Mouse (Mus musculus) olfactory bulb, adult 2 months (tissue): ENCODE data around the gene Megf11. TPM values are rescaled to one million over a fixed set of nuclear protein-coding genes. Genes with fewer than 3 reads are reported as not detected.

ENCODE experiments used
- H3K27ac ChIP-seq: fragments of 200-500 bp; 2 replicates; pipeline ENCODE4 v1.5.1; 2012; ENCODE audit warnings: low read depth, low read length; ENCODE audit not compliant: insufficient read depth
- H3K4me1 ChIP-seq: fragments of 200-500 bp; 2 replicates; pipeline ENCODE4 v1.6.1; 2012; ENCODE audit warnings: low read length; ENCODE audit not compliant: control insufficient read depth, insufficient read depth
- H3K4me3 ChIP-seq: fragments of 200-500 bp; 2 replicates; pipeline ENCODE4 v1.5.1; 2012; ENCODE audit warnings: mild to moderate bottlenecking, low read depth, low read length, moderate library complexity; ENCODE audit not compliant: insufficient read depth
- CTCF ChIP-seq: fragments of 200-500 bp; IDR thresholded peaks from 2 replicates; pipeline ENCODE4 v1.5.1; 2012; ENCODE audit warnings: low read depth, mild to moderate bottlenecking, low read length, moderate library complexity; ENCODE audit not compliant: insufficient read depth
- POLR2A ChIP-seq: fragments of 200-500 bp; IDR thresholded peaks from 2 replicates; pipeline ENCODE4 v1.6.1; 2012; ENCODE audit warnings: mild to moderate bottlenecking, low read depth, low read length, moderate library complexity; ENCODE audit not compliant: insufficient read depth
- WGBS: fragments of 180-500 bp; shearing (Covaris S2); methylation state at CpG from one replicate; pipeline ENCODE4 v1.1.7; 2018; 5-methylcytosine and 5-hydroxymethylcytosine counted together
- polyA plus RNA-seq: library from polyadenylated mRNA; stranded (reverse); fragments of >200 nt; gene quantifications from 2 replicates; pipeline ENCODE4 v1.2.4, GENCODE M21; 2012; ENCODE audit warnings: low replicate concordance; ENCODE audit not compliant: missing spikeins, insufficient read depth, insufficient read length

Megf11 gene
- polyA plus RNA-seq, 1 experiment, result not detected

GRCm38 (mm10) chr9:64408821-64409220 lies 23.4 kb downstream of the Megf11 start:
- Histone ChIP-seq H3K4me3 (no peak overlapping the region), H3K27ac (no peak overlapping the region), H3K4me1 (no peaks in the 10 kb centered on the region)
- no peak for TF ChIP-seq POLR2A
- 64% methylated on average over 8 of the region's 8 CpGs for WGBS

DNA sequence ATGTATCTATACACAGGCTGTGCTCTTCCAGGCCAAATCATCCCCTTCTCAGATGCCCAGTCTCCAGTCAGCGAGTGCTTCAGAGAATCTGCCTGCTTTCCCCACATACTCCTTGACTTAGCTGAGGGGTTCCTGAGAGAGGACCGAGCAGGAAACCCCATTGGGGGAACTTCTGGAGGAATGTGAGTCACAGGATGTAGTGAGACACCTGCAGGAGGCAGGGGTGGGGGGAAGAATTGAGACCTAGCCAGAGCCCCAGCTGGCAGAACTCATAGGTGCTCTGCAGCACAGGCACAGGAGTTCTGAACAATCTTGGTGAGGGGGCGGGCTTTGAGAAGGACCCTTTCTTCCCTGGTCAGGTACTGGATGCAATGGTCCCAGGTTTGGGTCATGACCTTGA lies 35.0 kb downstream of the Megf11 start:
- TF ChIP-seq POLR2A (no peak), CTCF (no peak)
- 83% methylated on average over 3 of the region's 3 CpGs for WGBS
- H3K4me3 ChIP-seq, result no peak overlapping the region

GRCm38 (mm10) chr9:64421986-64422616 lies 36.7 kb downstream of the Megf11 start:
- TF ChIP-seq POLR2A (no peak), CTCF (no peak)
- Histone ChIP-seq H3K27ac (no peak overlapping the region), H3K4me3 (no peak overlapping the region), H3K4me1 (no peaks in the 10 kb centered on the region)
- WGBS, result 68% methylated on average over 8 of the region's 8 CpGs

More for the DNA sequence above, 35.0 kb downstream of the Megf11 start:
- H3K4me1 ChIP-seq, result no peaks in the 10 kb centered on the region
- H3K27ac ChIP-seq, result no peak overlapping the region

- H3K4me3 ChIP-seq, result no peak overlapping the region
- TF ChIP-seq POLR2A (no peak), CTCF (no peak)
- H3K4me1 ChIP-seq, result no peaks in the 10 kb centered on the region
- no peak overlapping the region for H3K27ac ChIP-seq
- whole genome bisulfite sequencing, result 94% methylated on average over 1 of the region's 1 CpGs
Measured at GRCm38 (mm10) chr9:64423912-64424311, 38.5 kb downstream of the Megf11 start.

- WGBS, result 83% methylated on average over 2 of the region's 2 CpGs
Measured at GRCm38 (mm10) chr9:64436121-64436520, 50.7 kb downstream of the Megf11 start.

GRCm38 (mm10) chr9:64440101-64440500 lies 54.7 kb downstream of the Megf11 start:
- TF ChIP-seq CTCF (no peak), POLR2A (no peak)
- no peak overlapping the region for H3K4me3 ChIP-seq

More at GRCm38 (mm10) chr9:64436121-64436520, 50.7 kb downstream of the Megf11 start:
- Histone ChIP-seq H3K27ac (no peak overlapping the region), H3K4me1 (no peaks in the 10 kb centered on the region), H3K4me3 (no peak overlapping the region)
- TF ChIP-seq POLR2A (no peak), CTCF (no peak)

DNA sequence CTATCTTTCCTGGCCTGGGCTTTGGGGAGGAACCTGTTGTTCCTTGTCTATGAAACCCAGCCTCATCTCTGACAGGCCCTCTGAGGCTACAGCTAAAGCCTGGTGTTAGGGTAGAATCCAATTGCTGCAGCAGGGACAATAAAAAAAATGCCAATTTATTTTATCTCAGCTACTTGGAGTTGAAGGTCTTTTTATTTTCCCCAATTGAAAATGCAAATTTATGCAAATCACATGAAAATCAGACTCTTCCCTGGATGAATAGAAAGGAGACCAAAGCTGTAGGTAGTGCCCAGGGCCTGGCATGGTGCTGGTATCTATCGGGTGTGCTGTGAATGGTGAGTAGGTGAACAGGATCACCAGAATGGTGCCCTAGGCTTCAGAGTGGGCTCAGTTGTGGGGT lies 60.6 kb downstream of the Megf11 start:
- Histone ChIP-seq H3K4me1 (peaks cover 9% of the 10 kb centered on the region; the same call in 1 of the 2 replicates), H3K4me3 (no peak overlapping the region), H3K27ac (no peak overlapping the region)
- TF ChIP-seq CTCF (no peak), POLR2A (no peak)
- 86% methylated on average over 1 of the region's 1 CpGs for WGBS

More at GRCm38 (mm10) chr9:64440101-64440500, 54.7 kb downstream of the Megf11 start:
- Histone ChIP-seq H3K27ac (no peak overlapping the region), H3K4me1 (no peaks in the 10 kb centered on the region)
- 90% methylated on average over 7 of the region's 7 CpGs for WGBS

- H3K27ac ChIP-seq, result no peak overlapping the region
- H3K4me1 ChIP-seq, result peaks cover 9% of the 10 kb centered on the region; the same call in 1 of the 2 replicates
- no peak for TF ChIP-seq POLR2A
- TF ChIP-seq CTCF, result no peak
- no peak overlapping the region for H3K4me3 ChIP-seq
- 42% methylated on average over 6 of the region's 6 CpGs for WGBS
Measured at GRCm38 (mm10) chr9:64447070-64447469, 61.6 kb downstream of the Megf11 start.

GRCm38 (mm10) chr9:64447522-64447921 lies 62.1 kb downstream of the Megf11 start:
- TF ChIP-seq POLR2A, result no peak
- no peak for TF ChIP-seq CTCF
- H3K4me3 ChIP-seq, result no peak overlapping the region
- no peak overlapping the region for H3K27ac ChIP-seq
- WGBS, result 37% methylated on average over 6 of the region's 6 CpGs
- H3K4me1 ChIP-seq, result peaks cover 9% of the 10 kb centered on the region; the same call in 1 of the 2 replicates

- H3K4me1 ChIP-seq, result peaks cover 5% of the 10 kb centered on the region; the same call in 1 of the 2 replicates
- 89% methylated on average over 5 of the region's 5 CpGs for WGBS
- no peak overlapping the region for H3K4me3 ChIP-seq
- H3K27ac ChIP-seq, result no peak overlapping the region
- TF ChIP-seq POLR2A, result no peak
Measured at GRCm38 (mm10) chr9:64452769-64453168, 67.3 kb downstream of the Megf11 start.
